Mouse (Mus musculus): ENCODE results near the gene Ptgr1. TPM values are rescaled to one million over a fixed set of nuclear protein-coding genes. Genes with fewer than 3 reads are reported as not detected.

Gene Ptgr1
- polyA plus RNA-seq, 1 experiment from 2014 or later, result 25.5 TPM

DNA sequence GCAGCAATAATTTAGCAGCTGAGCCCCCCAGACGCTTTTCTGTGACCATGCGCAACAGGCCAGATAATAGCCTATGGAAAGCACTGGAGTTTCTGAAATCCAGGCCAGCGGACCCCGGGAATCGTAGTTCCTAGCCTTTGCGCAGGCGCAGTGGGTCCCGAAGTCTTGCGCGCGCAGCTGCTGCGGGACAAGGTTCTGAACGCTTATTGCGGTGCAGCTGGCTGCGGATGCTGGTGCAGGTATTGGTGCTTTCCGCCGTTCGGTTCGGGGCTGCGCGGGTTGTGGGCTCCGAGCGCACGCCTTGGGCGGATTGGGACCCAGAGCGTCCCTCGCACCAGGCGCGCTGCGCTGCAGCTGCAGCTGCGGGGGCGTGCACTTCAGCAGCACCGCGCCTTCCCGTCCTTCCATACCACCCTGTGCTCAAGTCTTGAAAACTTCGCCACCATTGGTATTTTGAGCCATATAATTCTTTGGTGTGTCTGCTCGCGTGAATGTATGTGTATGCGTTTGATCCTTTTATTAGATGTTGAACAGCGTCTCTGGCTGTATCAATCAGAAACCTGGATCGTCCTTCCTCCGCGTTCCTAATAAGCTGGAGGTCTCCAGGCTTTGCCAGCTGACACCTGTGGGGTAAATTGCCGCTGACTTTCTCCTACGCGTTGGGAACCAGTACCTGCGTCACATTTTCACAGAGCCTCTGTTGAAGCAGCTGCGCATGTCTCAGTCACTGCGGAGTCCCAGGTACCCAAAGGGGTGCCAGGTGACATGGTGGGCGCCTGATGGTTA lies 43.3 kb downstream of the Ptgr1 start, which contains the start of gene Zkscan16:
TSS of gene Zkscan16 (plus strand) at position 209 of the 786 bp plus-strand sequence.
- Histone ChIP-seq H3K4me2 (replicated peaks) (peak within 1 kb of the TSS; percentile 91), H3K4me3 (peak within 1 kb of the TSS; percentile 77), H3K4me1 (peaks cover 15% of the 10 kb centered on the region; the same call in 1 of the 2 replicates), H3K9ac (peak within 1 kb of the TSS; percentile 74), H3K27ac (peak within 1 kb of the TSS; percentile 39; the same call in 1 of the 2 replicates), H3K36me3 (no peaks in the 10 kb centered on the region), H3K9me3 (no peaks in the 10 kb centered on the region), H3K27me3 (no peaks in the 10 kb centered on the region)
- WGBS, result 1% methylated on average over 50 of the region's 50 CpGs
- ATAC-seq (ENCODE audit: low FRiP score, low read depth), result peak; percentile 86

DNA sequence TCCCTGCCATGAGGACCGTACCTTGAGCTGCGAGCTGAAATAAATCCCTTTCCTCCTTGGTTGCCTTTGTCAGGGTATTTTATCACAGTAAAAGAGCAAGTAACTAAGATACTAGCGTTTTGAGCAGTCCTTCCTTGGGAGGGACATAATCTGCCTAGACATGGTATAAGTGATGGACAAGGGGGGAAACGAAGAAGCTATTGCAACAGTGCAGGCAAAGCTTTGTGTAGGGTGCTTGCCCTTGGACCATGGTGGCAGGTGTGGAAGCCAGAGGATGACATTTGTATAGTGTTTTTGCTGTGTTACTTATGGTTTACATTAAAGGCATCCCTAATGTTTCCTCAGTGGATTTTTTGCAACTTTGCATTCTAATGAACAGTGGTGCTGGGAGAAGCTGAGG lies 44.0 kb downstream of the Ptgr1 start:
- H3K27me3 ChIP-seq, result no peaks in the 10 kb centered on the region
- peak overlapping the region; percentile 91 for H3K4me2 ChIP-seq (replicated peaks)
- no peaks in the 10 kb centered on the region for H3K9me3 ChIP-seq
- 78% methylated on average over 4 of the region's 4 CpGs for WGBS
- peak overlapping the region; percentile 77 for H3K4me3 ChIP-seq
- H3K27ac ChIP-seq, result no peak overlapping the region; the same call in 1 of the 2 replicates
- ATAC-seq (ENCODE audit: low FRiP score, low read depth), result no peak
- H3K9ac ChIP-seq, result peak overlapping the region; percentile 74
- H3K4me1 ChIP-seq, result peaks cover 15% of the 10 kb centered on the region; the same call in 1 of the 2 replicates
- H3K36me3 ChIP-seq, result no peaks in the 10 kb centered on the region

- Histone ChIP-seq H3K9ac (no peak overlapping the region), H3K4me2 (replicated peaks) (no peak overlapping the region), H3K27ac (no peak overlapping the region), H3K9me3 (no peaks in the 10 kb centered on the region), H3K4me3 (no peak overlapping the region), H3K4me1 (peaks cover 15% of the 10 kb centered on the region; the same call in 1 of the 2 replicates), H3K36me3 (no peaks in the 10 kb centered on the region), H3K27me3 (no peaks in the 10 kb centered on the region)
- no peak for ATAC-seq (ENCODE audit: low FRiP score, low read depth)
These were observed 45.3 kb downstream of the Ptgr1 start for GRCm38 (mm10) chr4:58941638-58942037.

GRCm38 (mm10) chr4:58935846-58936245 lies 51.1 kb downstream of the Ptgr1 start:
- Histone ChIP-seq H3K36me3 (no peaks in the 10 kb centered on the region), H3K4me2 (replicated peaks) (no peak overlapping the region), H3K9me3 (no peaks in the 10 kb centered on the region), H3K4me3 (no peak overlapping the region), H3K27me3 (no peaks in the 10 kb centered on the region), H3K27ac (no peak overlapping the region), H3K9ac (no peak overlapping the region), H3K4me1 (no peaks in the 10 kb centered on the region)
- 66% methylated on average over 3 of the region's 3 CpGs for WGBS
- ATAC-seq (ENCODE audit: low FRiP score, low read depth), result no peak

GRCm38 (mm10) chr4:58934746-58935476 lies 52.0 kb downstream of the Ptgr1 start:
- Histone ChIP-seq H3K4me2 (replicated peaks) (no peak overlapping the region), H3K4me1 (no peaks in the 10 kb centered on the region), H3K9ac (no peak overlapping the region), H3K27me3 (no peaks in the 10 kb centered on the region), H3K36me3 (no peaks in the 10 kb centered on the region), H3K4me3 (no peak overlapping the region), H3K27ac (no peak overlapping the region), H3K9me3 (no peaks in the 10 kb centered on the region)
- WGBS, result 46% methylated on average over 15 of the region's 15 CpGs
- ATAC-seq (ENCODE audit: low FRiP score, low read depth), result no peak

DNA sequence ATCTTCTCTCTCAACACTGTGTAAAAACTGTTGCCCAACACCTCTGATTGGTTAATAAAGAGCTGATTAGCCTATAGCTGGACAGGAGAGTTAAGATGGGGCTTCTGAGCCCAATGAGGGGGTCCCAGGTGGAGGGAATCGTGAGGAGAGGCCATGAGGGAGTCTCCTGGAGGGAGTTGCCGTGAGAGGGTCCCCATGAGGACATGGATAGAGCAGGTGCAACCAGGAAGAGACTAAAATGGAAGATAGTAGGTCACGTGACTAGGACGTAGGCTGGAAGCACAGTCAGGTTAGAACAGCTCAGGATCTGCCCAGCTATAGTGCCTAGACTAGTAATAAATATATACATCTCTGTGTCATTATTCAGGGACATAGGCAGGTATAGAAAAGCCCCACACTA lies 52.6 kb downstream of the Ptgr1 start:
- Histone ChIP-seq H3K27me3 (no peaks in the 10 kb centered on the region), H3K36me3 (no peaks in the 10 kb centered on the region), H3K27ac (no peak overlapping the region), H3K9me3 (no peaks in the 10 kb centered on the region), H3K9ac (no peak overlapping the region), H3K4me2 (replicated peaks) (no peak overlapping the region), H3K4me3 (no peak overlapping the region), H3K4me1 (no peaks in the 10 kb centered on the region)
- ATAC-seq (ENCODE audit: low FRiP score, low read depth), result no peak
- 78% methylated on average over 4 of the region's 4 CpGs for WGBS

DNA sequence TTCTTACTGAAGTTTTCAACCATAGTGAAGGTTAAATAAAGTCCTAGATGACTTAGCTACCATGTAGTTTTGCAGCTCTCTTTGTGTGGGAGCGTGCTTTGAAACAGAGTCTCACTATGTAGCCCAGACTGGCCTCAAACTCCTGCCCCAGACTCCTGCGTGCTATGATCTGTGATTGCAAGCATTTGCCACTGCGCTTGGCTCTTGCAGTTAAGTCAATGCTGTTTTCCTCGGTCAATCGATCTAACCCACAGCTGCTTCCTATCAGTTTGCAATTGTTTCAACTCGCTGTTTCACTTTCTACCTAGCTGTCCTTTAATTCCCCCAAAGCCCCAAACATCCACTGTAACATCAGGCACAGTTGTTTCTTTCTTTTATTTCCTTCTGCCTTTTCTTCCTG lies 54.4 kb downstream of the Ptgr1 start:
- no peaks in the 10 kb centered on the region for H3K36me3 ChIP-seq
- no peak overlapping the region for H3K9ac ChIP-seq
- 60% methylated on average over 6 of the region's 6 CpGs for WGBS
- H3K4me2 ChIP-seq (replicated peaks), result no peak overlapping the region
- no peaks in the 10 kb centered on the region for H3K4me1 ChIP-seq
- no peak for ATAC-seq (ENCODE audit: low FRiP score, low read depth)
- H3K9me3 ChIP-seq, result no peaks in the 10 kb centered on the region
- H3K27ac ChIP-seq, result no peak overlapping the region
- H3K27me3 ChIP-seq, result no peaks in the 10 kb centered on the region
- no peak overlapping the region for H3K4me3 ChIP-seq

- H3K4me1 ChIP-seq, result no peaks in the 10 kb centered on the region
- H3K9me3 ChIP-seq, result peaks cover 8% of the 10 kb centered on the region; the same call in 1 of the 2 replicates
- no peaks in the 10 kb centered on the region for H3K36me3 ChIP-seq
- H3K9ac ChIP-seq, result no peak overlapping the region
- no peak overlapping the region for H3K27ac ChIP-seq
- WGBS, result 61% methylated on average over 3 of the region's 3 CpGs
- H3K27me3 ChIP-seq, result no peaks in the 10 kb centered on the region
- no peak for ATAC-seq (ENCODE audit: low FRiP score, low read depth)
- no peak overlapping the region for H3K4me2 ChIP-seq (replicated peaks)
- no peak overlapping the region for H3K4me3 ChIP-seq
These were observed 59.3 kb downstream of the Ptgr1 start for GRCm38 (mm10) chr4:58927661-58928060.

DNA sequence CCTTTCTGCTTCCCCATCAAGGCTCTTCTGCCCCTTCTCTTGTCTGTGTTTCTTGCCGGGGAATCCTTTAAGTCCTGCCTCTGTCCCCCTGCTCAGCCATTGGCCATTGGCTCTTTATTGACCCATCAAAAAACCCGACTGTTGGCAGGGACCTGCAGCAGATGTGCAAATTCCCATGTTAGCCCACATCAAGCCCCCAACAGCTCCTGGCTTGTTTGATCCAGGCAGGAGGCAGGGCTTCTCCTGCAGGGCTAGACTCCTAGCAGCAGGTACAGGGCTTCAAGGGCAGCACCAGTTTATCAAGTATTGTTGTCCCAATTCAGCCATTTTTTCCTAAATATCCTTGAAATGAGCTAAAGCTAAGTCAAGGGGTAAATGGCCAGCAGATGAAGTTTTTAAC lies 60.8 kb downstream of the Ptgr1 start:
- H3K4me2 ChIP-seq (replicated peaks), result no peak overlapping the region
- H3K36me3 ChIP-seq, result no peaks in the 10 kb centered on the region
- ATAC-seq (ENCODE audit: low FRiP score, low read depth), result no peak
- H3K9me3 ChIP-seq, result peaks cover 8% of the 10 kb centered on the region; the same call in 1 of the 2 replicates
- 13% methylated on average over 2 of the region's 2 CpGs for WGBS
- H3K27ac ChIP-seq, result no peak overlapping the region
- no peaks in the 10 kb centered on the region for H3K4me1 ChIP-seq
- no peak overlapping the region for H3K9ac ChIP-seq
- H3K27me3 ChIP-seq, result no peaks in the 10 kb centered on the region
- H3K4me3 ChIP-seq, result no peak overlapping the region

DNA sequence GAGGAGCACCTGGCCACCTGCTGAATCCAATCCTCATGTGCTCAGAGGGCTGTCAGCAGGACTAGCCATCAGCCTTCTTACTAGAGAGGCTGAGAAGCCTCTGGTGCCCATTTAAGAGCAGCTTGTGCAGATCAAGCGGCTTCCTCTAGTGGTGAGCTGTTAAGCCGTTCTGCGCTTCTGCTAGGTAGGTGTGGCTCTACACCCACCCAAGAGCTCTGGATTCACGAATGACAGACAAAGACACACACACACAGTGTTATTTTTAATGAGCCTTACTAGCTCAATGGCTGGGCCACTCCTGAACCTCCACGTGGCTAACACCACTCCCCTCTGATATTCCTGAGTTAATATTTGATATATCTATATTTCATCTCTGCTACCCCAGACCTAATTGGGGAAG lies 61.3 kb downstream of the Ptgr1 start:
- ATAC-seq (ENCODE audit: low FRiP score, low read depth), result no peak
- H3K9me3 ChIP-seq, result peaks cover 8% of the 10 kb centered on the region; the same call in 1 of the 2 replicates
- H3K27ac ChIP-seq, result no peak overlapping the region
- H3K4me1 ChIP-seq, result no peaks in the 10 kb centered on the region
- H3K9ac ChIP-seq, result no peak overlapping the region
- H3K27me3 ChIP-seq, result no peaks in the 10 kb centered on the region
- H3K4me2 ChIP-seq (replicated peaks), result no peak overlapping the region
- H3K4me3 ChIP-seq, result no peak overlapping the region
- no peaks in the 10 kb centered on the region for H3K36me3 ChIP-seq
- WGBS, result 28% methylated on average over 5 of the region's 5 CpGs

DNA sequence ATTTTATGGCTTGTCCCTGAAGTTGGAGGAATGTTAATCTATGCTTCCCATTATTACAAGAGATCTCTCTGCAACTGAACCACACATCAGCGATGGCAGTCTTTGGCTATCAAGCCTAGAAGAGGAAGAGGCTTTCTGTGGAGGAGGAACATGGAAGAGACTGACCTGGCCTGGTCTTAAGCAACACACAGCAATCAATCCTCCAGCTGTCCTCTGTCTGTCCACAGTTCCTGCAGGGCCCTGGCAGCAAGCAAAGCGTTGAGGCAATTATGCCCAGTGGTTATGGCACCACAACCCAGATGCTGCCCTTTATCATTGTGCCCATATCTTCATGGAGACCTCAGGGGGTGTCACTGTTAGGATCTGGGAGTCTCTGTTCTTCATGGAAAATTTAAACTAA lies 63.0 kb downstream of the Ptgr1 start:
- Histone ChIP-seq H3K4me1 (no peaks in the 10 kb centered on the region), H3K9ac (no peak overlapping the region), H3K4me2 (replicated peaks) (no peak overlapping the region), H3K36me3 (no peaks in the 10 kb centered on the region), H3K27me3 (no peaks in the 10 kb centered on the region), H3K9me3 (peaks cover 8% of the 10 kb centered on the region; the same call in 1 of the 2 replicates), H3K4me3 (no peak overlapping the region), H3K27ac (no peak overlapping the region)
- 83% methylated on average over 2 of the region's 2 CpGs for WGBS
- no peak for ATAC-seq (ENCODE audit: low FRiP score, low read depth)

Measured in limb, embryonic 13.5 days (tissue).